Mouse (Mus musculus): ENCODE measurements around the gene Cops4. TPM values are rescaled to one million over a fixed set of nuclear protein-coding genes. Genes with fewer than 3 reads are reported as not detected.

Gene Cops4
- polyA plus RNA-seq, 1 experiment from 2014 or later: 254 TPM

DNA sequence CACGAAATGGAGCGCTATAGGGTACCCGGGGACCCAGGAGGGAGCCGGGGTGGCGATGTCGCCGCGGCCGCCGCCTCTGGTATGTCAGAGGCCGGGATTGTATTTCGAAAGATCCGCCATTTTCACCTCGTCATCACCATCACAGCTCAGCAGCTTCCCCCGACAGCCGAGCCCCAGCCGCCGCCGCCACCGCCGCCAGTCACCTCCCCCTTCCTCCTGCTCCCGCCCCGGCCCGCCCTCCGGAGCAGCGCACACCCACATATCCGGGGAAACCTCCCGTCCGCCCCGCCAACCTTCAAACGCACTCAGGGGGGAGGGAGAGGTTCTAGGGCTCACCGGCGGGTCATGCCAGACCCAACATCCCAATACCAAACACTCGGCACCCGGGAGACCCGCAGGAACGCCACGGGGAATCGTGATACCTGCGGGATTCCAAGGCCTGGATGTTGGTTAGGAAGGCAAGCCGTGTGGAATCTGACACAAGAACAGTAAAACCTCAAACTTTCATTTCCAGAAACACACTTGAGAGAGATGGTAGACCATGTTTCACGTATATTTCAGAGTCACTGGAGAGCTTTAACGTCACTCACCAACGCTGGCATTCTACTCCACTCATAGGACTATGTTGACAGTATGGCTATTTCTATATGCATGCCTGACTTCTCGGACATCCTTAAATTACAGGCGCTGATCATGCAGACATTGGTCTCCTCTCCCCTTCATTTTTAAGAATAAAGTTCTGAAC, 19.5 kb upstream of the Cops4 start:
- Histone ChIP-seq H3K27ac (replicated peaks; ENCODE audit: low read depth, low read length) (0 out of 2 replicates have a peak overlapping the region, but pooled peaks have one; percentile 18), H3K4me1 (ENCODE audit: control insufficient read depth, insufficient read depth, low read length) (peaks cover 6% of the 10 kb centered on the region; the same call in 1 of the 2 replicates), H3K4me3 (ENCODE audit: low read depth, low read length) (peak overlapping the region; percentile 77), H3K9me3 (ENCODE audit: control insufficient read depth, low read length) (no peaks in the 10 kb centered on the region), H3K36me3 (ENCODE audit: control insufficient read depth, insufficient read depth, low read length) (no peaks in the 10 kb centered on the region), H3K9ac (ENCODE audit: low read length) (peak overlapping the region; percentile 65), H3K27me3 (ENCODE audit: control insufficient read depth, insufficient read depth, low read length) (no peaks in the 10 kb centered on the region), H3K4me2 (ENCODE audit: low read depth, severe bottlenecking) (peak overlapping the region; percentile 93)
- DNase-seq (ENCODE audit: low spot score) (peak; percentile 81), ATAC-seq (ENCODE audit: insufficient number of reproducible peaks, low FRiP score, low TSS enrichment, low read depth) (peak; percentile 52; the same call in 1 of the 2 replicates)
- 1% methylated on average over 39 of the region's 46 CpGs for WGBS

- peaks cover 6% of the 10 kb centered on the region; the same call in 1 of the 2 replicates for H3K4me1 ChIP-seq (ENCODE audit: control insufficient read depth, insufficient read depth, low read length)
- DNase-seq (ENCODE audit: low spot score) (no peak), ATAC-seq (ENCODE audit: insufficient number of reproducible peaks, low FRiP score, low TSS enrichment, low read depth) (no peak)
- H3K36me3 ChIP-seq (ENCODE audit: control insufficient read depth, insufficient read depth, low read length): no peaks in the 10 kb centered on the region
- H3K9me3 ChIP-seq (ENCODE audit: control insufficient read depth, low read length): no peaks in the 10 kb centered on the region
- WGBS: 22% methylated on average over 2 of the region's 2 CpGs
- no peaks in the 10 kb centered on the region for H3K27me3 ChIP-seq (ENCODE audit: control insufficient read depth, insufficient read depth, low read length)
- no peak overlapping the region; the same call in 1 of the 2 replicates for H3K9ac ChIP-seq (ENCODE audit: low read length)
- peak overlapping the region; percentile 93 for H3K4me2 ChIP-seq (ENCODE audit: low read depth, severe bottlenecking)
- no peak overlapping the region for H3K27ac ChIP-seq (replicated peaks; ENCODE audit: low read depth, low read length)
- H3K4me3 ChIP-seq (ENCODE audit: low read depth, low read length): peak overlapping the region; percentile 77
Measured at GRCm38 (mm10) chr5:100499243-100499642, 18.9 kb upstream of the Cops4 start.

GRCm38 (mm10) chr5:100499831-100500304, 18.2 kb upstream of the Cops4 start:
- Histone ChIP-seq H3K4me3 (ENCODE audit: low read depth, low read length) (peak overlapping the region; percentile 77), H3K4me2 (ENCODE audit: low read depth, severe bottlenecking) (peak overlapping the region; percentile 93), H3K9ac (ENCODE audit: low read length) (peak overlapping the region; percentile 70), H3K27ac (replicated peaks; ENCODE audit: low read depth, low read length) (peak overlapping the region; percentile 68), H3K9me3 (ENCODE audit: control insufficient read depth, low read length) (no peaks in the 10 kb centered on the region), H3K4me1 (ENCODE audit: control insufficient read depth, insufficient read depth, low read length) (peaks cover 6% of the 10 kb centered on the region; the same call in 1 of the 2 replicates), H3K27me3 (ENCODE audit: control insufficient read depth, insufficient read depth, low read length) (no peaks in the 10 kb centered on the region), H3K36me3 (ENCODE audit: control insufficient read depth, insufficient read depth, low read length) (no peaks in the 10 kb centered on the region)
- DNase-seq (ENCODE audit: low spot score) (peak; percentile 65), ATAC-seq (ENCODE audit: insufficient number of reproducible peaks, low FRiP score, low TSS enrichment, low read depth) (peak; percentile 31; the same call in 1 of the 2 replicates)
- WGBS: under 1% methylated on average over 36 of the region's 41 CpGs

DNA sequence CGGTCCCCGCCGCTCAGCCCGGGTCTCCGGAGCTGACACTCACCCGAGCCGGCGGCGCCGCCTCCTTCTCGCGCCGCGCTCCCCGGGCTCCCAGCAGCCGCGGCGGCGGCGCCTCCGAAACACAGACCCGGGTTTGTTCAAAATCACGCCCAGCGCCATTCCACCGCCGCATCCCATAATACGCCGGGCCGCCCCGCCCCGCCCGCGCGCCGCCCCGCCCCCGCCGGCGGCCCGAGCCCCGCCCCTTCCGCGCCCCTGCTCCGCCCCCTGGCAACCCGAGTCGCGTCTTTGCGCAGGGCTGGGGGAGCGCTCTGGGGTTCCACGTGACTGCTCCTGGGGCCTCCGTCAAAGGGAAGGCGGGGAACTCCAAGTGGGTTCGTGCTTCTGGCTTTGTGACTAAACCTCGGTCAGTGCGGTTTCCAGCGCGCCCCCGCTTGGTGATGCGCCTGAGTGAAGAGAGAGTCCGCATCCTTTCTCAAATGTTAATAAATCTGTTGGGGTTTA, 17.6 kb upstream of the Cops4 start, which contains the start of gene Lin54:
TSS of gene Lin54 (minus strand) at position 182 of the 504 bp plus-strand sequence.
- Histone ChIP-seq H3K4me3 (ENCODE audit: low read depth, low read length) (peak within 1 kb of the TSS; percentile 77), H3K9ac (ENCODE audit: low read length) (peak within 1 kb of the TSS; percentile 70), H3K27me3 (ENCODE audit: control insufficient read depth, insufficient read depth, low read length) (no peaks in the 10 kb centered on the region), H3K4me1 (ENCODE audit: control insufficient read depth, insufficient read depth, low read length) (peaks cover 6% of the 10 kb centered on the region; the same call in 1 of the 2 replicates), H3K27ac (replicated peaks; ENCODE audit: low read depth, low read length) (peak within 1 kb of the TSS; percentile 68), H3K36me3 (ENCODE audit: control insufficient read depth, insufficient read depth, low read length) (no peaks in the 10 kb centered on the region), H3K9me3 (ENCODE audit: control insufficient read depth, low read length) (no peaks in the 10 kb centered on the region), H3K4me2 (ENCODE audit: low read depth, severe bottlenecking) (peak within 1 kb of the TSS; percentile 93)
- 0% methylated on average over 42 of the region's 60 CpGs for WGBS
- DNase-seq (ENCODE audit: low spot score) (peak; percentile 95), ATAC-seq (ENCODE audit: insufficient number of reproducible peaks, low FRiP score, low TSS enrichment, low read depth) (peak; percentile 91)

DNA sequence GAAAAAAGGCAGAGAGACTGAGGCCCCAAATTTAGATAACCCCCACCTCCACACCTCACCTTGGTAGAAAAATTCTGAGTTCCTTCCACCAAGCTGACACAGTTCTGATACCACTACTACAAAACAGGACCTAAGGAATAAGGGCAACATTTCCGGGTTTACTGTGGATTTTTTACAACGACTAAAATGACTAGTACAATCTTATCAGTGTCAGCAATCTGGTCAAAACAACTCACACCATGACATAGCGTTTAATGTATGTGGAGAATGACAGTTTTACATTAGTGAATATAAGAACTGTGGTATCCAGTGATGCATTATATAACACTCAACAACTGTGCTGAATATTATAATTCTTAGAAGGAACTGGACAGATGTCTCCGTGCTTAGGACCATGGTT, 16.8 kb upstream of the Cops4 start:
- no peak overlapping the region for H3K4me3 ChIP-seq (ENCODE audit: low read depth, low read length)

GRCm38 (mm10) chr5:100509247-100509646, 8.9 kb upstream of the Cops4 start:
- DNase-seq (ENCODE audit: low spot score) (no peak), ATAC-seq (ENCODE audit: insufficient number of reproducible peaks, low FRiP score, low TSS enrichment, low read depth) (no peak)
- Histone ChIP-seq H3K27ac (replicated peaks; ENCODE audit: low read depth, low read length) (no peak overlapping the region), H3K27me3 (ENCODE audit: control insufficient read depth, insufficient read depth, low read length) (no peaks in the 10 kb centered on the region), H3K9me3 (ENCODE audit: control insufficient read depth, low read length) (no peaks in the 10 kb centered on the region), H3K4me2 (ENCODE audit: low read depth, severe bottlenecking) (no peak overlapping the region), H3K4me3 (ENCODE audit: low read depth, low read length) (no peak overlapping the region), H3K36me3 (ENCODE audit: control insufficient read depth, insufficient read depth, low read length) (no peaks in the 10 kb centered on the region), H3K9ac (ENCODE audit: low read length) (no peak overlapping the region), H3K4me1 (ENCODE audit: control insufficient read depth, insufficient read depth, low read length) (no peaks in the 10 kb centered on the region)
- 75% methylated on average over 11 of the region's 11 CpGs for WGBS

More for the DNA sequence above, 16.8 kb upstream of the Cops4 start:
- no peak for DNase-seq (ENCODE audit: low spot score)
- no peak overlapping the region for H3K9ac ChIP-seq (ENCODE audit: low read length)
- peaks cover 6% of the 10 kb centered on the region; the same call in 1 of the 2 replicates for H3K4me1 ChIP-seq (ENCODE audit: control insufficient read depth, insufficient read depth, low read length)
- H3K36me3 ChIP-seq (ENCODE audit: control insufficient read depth, insufficient read depth, low read length): no peaks in the 10 kb centered on the region
- H3K27ac ChIP-seq (replicated peaks; ENCODE audit: low read depth, low read length): no peak overlapping the region
- no peaks in the 10 kb centered on the region for H3K9me3 ChIP-seq (ENCODE audit: control insufficient read depth, low read length)
- ATAC-seq (ENCODE audit: insufficient number of reproducible peaks, low FRiP score, low TSS enrichment, low read depth): no peak
- H3K27me3 ChIP-seq (ENCODE audit: control insufficient read depth, insufficient read depth, low read length): no peaks in the 10 kb centered on the region
- 84% methylated on average over 4 of the region's 4 CpGs for WGBS
- H3K4me2 ChIP-seq (ENCODE audit: low read depth, severe bottlenecking): no peak overlapping the region; the same call in 1 of the 2 replicates

DNA sequence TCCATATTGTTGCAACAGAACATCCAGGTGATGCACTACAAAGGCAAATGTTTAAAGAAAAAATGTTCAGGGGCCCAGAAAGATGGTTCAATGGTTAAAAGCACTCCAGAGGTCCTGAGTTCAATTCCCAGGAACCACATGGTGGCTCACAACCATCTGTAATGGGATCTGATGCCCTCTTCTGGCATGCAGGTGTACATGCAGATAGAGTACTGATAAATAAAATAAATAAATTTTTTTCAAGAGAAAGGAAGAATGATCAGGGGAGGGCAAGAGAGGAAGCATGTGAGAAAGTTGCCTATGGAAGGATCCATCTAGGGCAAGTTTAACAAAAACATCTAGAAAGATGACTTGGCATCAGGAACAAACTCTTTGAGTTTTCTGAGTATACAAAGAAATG, 5.5 kb upstream of the Cops4 start:
- Histone ChIP-seq H3K9me3 (ENCODE audit: control insufficient read depth, low read length) (no peaks in the 10 kb centered on the region), H3K4me3 (ENCODE audit: low read depth, low read length) (no peak overlapping the region), H3K36me3 (ENCODE audit: control insufficient read depth, insufficient read depth, low read length) (no peaks in the 10 kb centered on the region), H3K9ac (ENCODE audit: low read length) (no peak overlapping the region), H3K4me1 (ENCODE audit: control insufficient read depth, insufficient read depth, low read length) (no peaks in the 10 kb centered on the region), H3K27me3 (ENCODE audit: control insufficient read depth, insufficient read depth, low read length) (no peaks in the 10 kb centered on the region), H3K4me2 (ENCODE audit: low read depth, severe bottlenecking) (no peak overlapping the region), H3K27ac (replicated peaks; ENCODE audit: low read depth, low read length) (no peak overlapping the region)
- no peak for ATAC-seq (ENCODE audit: insufficient number of reproducible peaks, low FRiP score, low TSS enrichment, low read depth)
- DNase-seq (ENCODE audit: low spot score): no peak

- DNase-seq (ENCODE audit: low spot score): peak; percentile 23
- no peaks in the 10 kb centered on the region for H3K27me3 ChIP-seq (ENCODE audit: control insufficient read depth, insufficient read depth, low read length)
- H3K4me3 ChIP-seq (ENCODE audit: low read depth, low read length): peak overlapping the region; percentile 66
- no peaks in the 10 kb centered on the region for H3K9me3 ChIP-seq (ENCODE audit: control insufficient read depth, low read length)
- H3K27ac ChIP-seq (replicated peaks; ENCODE audit: low read depth, low read length): no peak overlapping the region
- ATAC-seq (ENCODE audit: insufficient number of reproducible peaks, low FRiP score, low TSS enrichment, low read depth): no peak
- H3K4me1 ChIP-seq (ENCODE audit: control insufficient read depth, insufficient read depth, low read length): peaks cover 3% of the 10 kb centered on the region; the same call in 1 of the 2 replicates
- 10% methylated on average over 5 of the region's 5 CpGs for WGBS
- H3K9ac ChIP-seq (ENCODE audit: low read length): peak overlapping the region; percentile 86
- H3K36me3 ChIP-seq (ENCODE audit: control insufficient read depth, insufficient read depth, low read length): peaks cover 2% of the 10 kb centered on the region; the same call in 1 of the 2 replicates
- H3K4me2 ChIP-seq (ENCODE audit: low read depth, severe bottlenecking): peak overlapping the region; percentile 64
Measured at GRCm38 (mm10) chr5:100519027-100519411, 910 bp downstream of the Cops4 start.

Data from limb, embryonic 11.5 days (tissue).